Mouse (Mus musculus) stomach, postnatal 0 days (tissue): ENCODE measurements around the gene Cacna1i.

ENCODE experiments used
- CTCF ChIP-seq: IDR thresholded peaks from 2 replicates; pipeline ENCODE4 v1.5.1; 2016; ENCODE audit warnings: antibody characterized with exemption, low read depth, mild to moderate bottlenecking, moderate library complexity
- EP300 ChIP-seq: optimal IDR thresholded peaks from 2 replicates; pipeline ENCODE3; 2016; ENCODE audit warnings: antibody characterized with exemption

- TF ChIP-seq CTCF (no peak), EP300 (no peak)
These were observed 143.3 kb downstream of the Cacna1i start for GRCm38 (mm10) chr15:80430324-80430723.
